Mouse (Mus musculus) liver, adult 2 months (tissue): ENCODE data around the gene Slc17a2. TPM values are rescaled to one million over a fixed set of nuclear protein-coding genes. Genes with fewer than 3 reads are reported as not detected.
A peak's percentile ranks its signal among the peaks of the same experiment; 100 is the strongest.
"Not testable (repeated sequence)": the region's sequence is repeated elsewhere in the genome, so short reads cannot be mapped to it uniquely, and the experiment has no call there.

ENCODE experiments used
- DNase-seq: peaks from one replicate; pipeline ENCODE4 v3.0.0-alpha.2; 2011; ENCODE audit warnings: low read depth, low spot score; ENCODE audit errors: extremely low read depth
- H3K27ac ChIP-seq: fragments of 200-500 bp; replicated peaks from 2 replicates; pipeline ENCODE4 v1.5.1; 2012; ENCODE audit warnings: low read depth, mild to moderate bottlenecking, control low read depth, inconsistent platforms, low read length; ENCODE audit not compliant: insufficient read depth
- H3K27me3 ChIP-seq: fragments of 200-500 bp; 2 replicates; pipeline ENCODE4 v1.6.1; 2012; ENCODE audit warnings: mild to moderate bottlenecking, moderate library complexity, low read length, inconsistent platforms; ENCODE audit not compliant: control insufficient read depth, insufficient read depth
- H3K36me3 ChIP-seq: fragments of 200-500 bp; 2 replicates; pipeline ENCODE4 v1.6.1; 2012; ENCODE audit warnings: low read length, inconsistent platforms; ENCODE audit not compliant: control insufficient read depth, insufficient read depth
- H3K4me1 ChIP-seq: fragments of 200-500 bp; 2 replicates; pipeline ENCODE4 v1.6.1; 2011; ENCODE audit warnings: low read length; ENCODE audit not compliant: control insufficient read depth, insufficient read depth
- H3K4me3 ChIP-seq: fragments of 200-500 bp; 2 replicates; pipeline ENCODE4 v1.5.1; 2011; ENCODE audit warnings: low read depth, mild to moderate bottlenecking, control low read depth, low read length, moderate library complexity; ENCODE audit not compliant: insufficient read depth
- H3K79me2 ChIP-seq: fragments of 200-500 bp; 2 replicates; pipeline ENCODE4 v1.6.1; 2012; ENCODE audit warnings: inconsistent platforms, mild to moderate bottlenecking, low read length, moderate library complexity; ENCODE audit not compliant: control insufficient read depth, insufficient read depth
- H3K9ac ChIP-seq: fragments of 200-500 bp; 2 replicates; pipeline ENCODE4 v1.6.1; 2012; ENCODE audit warnings: low read depth, mild to moderate bottlenecking, control low read depth, inconsistent platforms, low read length
- CTCF ChIP-seq: fragments of 200-500 bp; IDR thresholded peaks from 2 replicates; pipeline ENCODE4 v1.5.1; 2011; ENCODE audit warnings: low read depth, low read length, control low read depth
- POLR2A ChIP-seq: fragments of 200-500 bp; IDR thresholded peaks from 2 replicates; pipeline ENCODE4 v1.6.1; 2011; ENCODE audit warnings: low read length, control low read depth; ENCODE audit not compliant: insufficient read depth; ENCODE audit errors: extremely low read depth
- WGBS: fragments of 180-500 bp; shearing (Covaris S2); methylation state at CpG from one replicate; pipeline ENCODE4 v1.1.7; 2018; 5-methylcytosine and 5-hydroxymethylcytosine counted together
- polyA plus RNA-seq: library from polyadenylated mRNA; depleted of rRNA; stranded (reverse); fragments of >200 nt; gene quantifications from 2 replicates; pipeline ENCODE4 v1.2.3, GENCODE M21; 2012
- total RNA-seq: library from RNA; depleted of rRNA; stranded (reverse); fragments of >200 nt; gene quantifications from 2 replicates; pipeline ENCODE4 v1.2.3, GENCODE M21; 2014

The Slc17a2 gene
- total and polyA plus RNA-seq, 2 experiments, result 175 to 189 TPM

DNA sequence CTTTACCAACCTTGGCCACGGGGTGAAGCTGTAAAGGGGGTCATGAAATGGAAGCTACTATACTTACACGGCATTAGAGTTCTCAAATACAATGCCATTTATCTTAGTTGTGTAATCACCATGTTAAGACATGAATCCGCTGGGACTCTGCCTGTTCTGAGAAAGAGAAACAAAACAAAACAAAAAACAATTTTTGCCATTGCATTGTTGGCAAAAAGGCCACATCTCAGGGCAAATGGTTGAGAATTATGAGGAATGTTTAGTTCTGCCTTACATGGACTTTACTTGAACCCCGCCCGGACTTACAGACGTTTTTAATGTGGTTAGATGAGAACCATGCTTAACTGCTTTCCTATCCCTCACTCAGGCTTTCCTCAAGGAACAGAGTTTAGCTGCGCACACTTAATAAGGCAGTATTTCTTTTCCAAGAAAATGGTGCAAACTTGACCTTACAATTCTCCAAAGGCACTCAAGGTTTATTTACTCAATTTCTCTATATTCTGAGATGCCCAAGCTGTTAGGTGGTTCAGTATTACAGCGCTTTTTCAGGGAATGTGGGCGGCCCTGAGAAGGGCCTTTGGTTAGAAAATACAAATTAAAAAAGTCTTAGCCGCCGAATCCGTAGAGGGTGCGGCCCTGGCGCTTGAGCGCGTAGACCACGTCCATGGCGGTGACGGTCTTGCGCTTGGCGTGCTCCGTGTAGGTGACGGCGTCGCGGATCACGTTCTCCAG lies 46.4 kb upstream of the Slc17a2 start:
- Histone ChIP-seq H3K9ac (peak overlapping the region; percentile 43; the same call in 1 of the 2 replicates), H3K79me2 (no peaks in the 10 kb centered on the region), H3K4me1 (peaks cover 11% of the 10 kb centered on the region; the same call in 1 of the 2 replicates), H3K27ac (no peak overlapping the region), H3K4me3 (peak overlapping the region; percentile 67; the same call in 1 of the 2 replicates), H3K36me3 (no peaks in the 10 kb centered on the region), H3K27me3 (no peaks in the 10 kb centered on the region)
- TF ChIP-seq POLR2A (no peak), CTCF (no peak)
- DNase-seq, result no peak
- WGBS, result 5% methylated on average over 25 of the region's 27 CpGs

DNA sequence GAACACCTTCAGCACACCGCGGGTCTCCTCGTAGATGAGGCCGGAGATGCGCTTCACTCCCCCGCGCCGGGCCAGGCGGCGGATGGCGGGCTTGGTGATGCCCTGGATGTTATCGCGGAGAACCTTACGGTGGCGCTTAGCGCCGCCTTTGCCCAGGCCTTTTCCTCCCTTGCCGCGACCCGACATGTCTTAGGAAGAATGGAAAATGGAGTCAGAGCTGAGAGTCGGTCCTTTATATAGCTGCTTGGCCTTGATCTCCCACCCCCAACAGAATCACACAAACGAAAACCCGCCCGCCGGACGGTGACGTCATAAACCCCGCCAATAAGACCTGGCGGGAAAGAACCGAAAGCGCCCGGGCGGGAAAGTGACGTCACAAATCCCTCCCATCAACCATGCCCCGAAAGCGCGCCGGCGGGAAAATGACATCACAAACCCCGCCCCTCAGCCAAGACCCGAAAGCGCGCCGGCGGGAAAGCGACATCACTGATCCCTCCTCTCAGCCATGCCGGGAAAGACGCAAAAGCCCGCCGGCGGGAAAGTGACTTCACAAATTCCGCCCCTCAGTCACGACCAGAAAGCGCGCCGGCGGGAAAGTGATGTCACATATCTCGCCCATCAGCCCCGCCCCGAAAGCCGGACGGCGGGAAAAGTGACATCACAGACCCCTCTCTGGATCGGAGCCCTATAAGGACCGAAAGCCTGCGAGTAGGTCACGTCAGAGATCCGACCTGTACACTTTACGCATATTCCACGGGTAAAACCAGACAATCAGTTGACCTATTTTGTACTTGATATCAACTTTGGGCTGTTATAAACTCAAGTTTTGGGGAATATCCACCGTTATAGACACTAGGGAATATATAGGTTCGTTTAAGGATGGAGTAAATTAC lies 45.6 kb upstream of the Slc17a2 start, which contains the start of gene Hist1h4a:
TSS of gene Hist1h4a (minus strand) at position 259 of the 893 bp plus-strand sequence.
- under 1% methylated on average over 67 of the region's 72 CpGs for WGBS
- Histone ChIP-seq H3K9ac (peak within 1 kb of the TSS; percentile 72), H3K4me3 (peak within 1 kb of the TSS; percentile 67), H3K4me1 (peaks cover 11% of the 10 kb centered on the region; the same call in 1 of the 2 replicates), H3K27ac (peak within 1 kb of the TSS; percentile 62; the same call in 1 of the 2 replicates), H3K79me2 (no peaks in the 10 kb centered on the region), H3K36me3 (no peaks in the 10 kb centered on the region), H3K27me3 (no peaks in the 10 kb centered on the region)
- peak; percentile 87 for DNase-seq
- TF ChIP-seq CTCF (no peak), POLR2A (peak; percentile 64; the same call in 1 of the 2 replicates)

DNA sequence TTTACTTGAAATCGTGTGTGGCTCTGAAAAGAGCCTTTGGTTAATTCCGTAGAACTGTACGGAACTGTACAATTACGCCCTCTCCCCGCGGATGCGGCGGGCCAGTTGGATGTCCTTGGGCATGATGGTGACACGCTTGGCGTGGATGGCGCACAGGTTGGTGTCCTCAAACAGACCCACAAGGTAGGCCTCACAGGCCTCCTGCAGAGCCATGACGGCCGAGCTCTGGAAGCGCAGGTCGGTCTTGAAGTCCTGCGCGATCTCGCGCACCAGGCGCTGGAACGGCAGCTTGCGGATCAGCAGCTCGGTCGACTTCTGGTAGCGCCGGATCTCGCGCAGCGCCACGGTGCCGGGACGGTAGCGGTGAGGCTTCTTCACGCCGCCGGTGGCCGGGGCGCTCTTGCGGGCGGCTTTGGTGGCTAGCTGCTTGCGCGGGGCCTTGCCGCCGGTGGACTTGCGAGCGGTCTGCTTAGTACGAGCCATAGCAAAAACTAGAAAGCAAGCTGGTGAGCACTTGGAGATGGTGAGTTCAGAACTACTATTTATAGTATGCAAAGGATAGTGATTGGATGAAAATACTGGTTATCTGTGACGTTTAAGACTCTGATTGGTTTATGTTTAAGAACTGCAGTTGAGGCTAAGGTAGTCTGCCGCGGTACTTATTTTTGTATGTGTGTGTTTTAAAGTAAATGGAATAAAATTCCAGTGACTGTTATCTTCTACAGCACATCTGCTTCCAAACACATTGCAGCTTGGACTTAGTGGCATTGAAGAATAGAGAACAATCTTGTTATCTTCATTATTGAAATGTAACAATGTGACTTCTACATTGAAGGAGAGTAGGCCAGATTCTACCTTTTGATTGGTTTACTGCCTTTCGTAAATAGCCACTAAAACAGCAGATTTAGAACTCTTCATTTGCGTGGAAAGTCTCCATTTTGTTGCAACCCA lies 44.6 kb upstream of the Slc17a2 start, which contains the start of gene Hist1h3a:
TSS of gene Hist1h3a (minus strand) at position 516 of the 951 bp plus-strand sequence.
- Histone ChIP-seq H3K9ac (peak within 1 kb of the TSS; percentile 72), H3K4me1 (peaks cover 17% of the 10 kb centered on the region; the same call in 1 of the 2 replicates), H3K4me3 (peak within 1 kb of the TSS; percentile 66), H3K27ac (peak within 1 kb of the TSS; percentile 65)
- peak; percentile 96 for DNase-seq
- not testable (repeated sequence) for H3K79me2 ChIP-seq, H3K36me3 ChIP-seq, H3K27me3 ChIP-seq
- WGBS, result under 1% methylated on average over 45 of the region's 52 CpGs
- TF ChIP-seq POLR2A, result 0 out of 2 replicates have a peak, but pooled peaks have one; percentile 73

DNA sequence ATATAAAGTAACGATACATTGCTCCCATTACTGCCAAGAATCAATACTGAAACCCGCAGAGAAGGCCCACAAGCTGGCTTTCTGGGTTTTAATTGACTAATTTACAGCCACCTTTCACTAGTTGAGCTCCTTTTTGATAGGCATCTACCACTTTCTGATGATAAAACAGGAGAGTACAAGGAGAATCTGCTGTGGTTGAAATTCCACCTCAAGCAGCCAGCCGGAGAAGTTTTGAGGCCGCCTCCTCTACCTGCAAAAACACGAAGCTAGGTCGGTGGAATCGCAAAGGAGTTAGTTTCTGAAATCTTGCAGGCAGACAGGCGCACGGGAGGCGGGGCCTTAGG lies 43.6 kb upstream of the Slc17a2 start:
- no peak overlapping the region for H3K4me3 ChIP-seq
- H3K79me2 ChIP-seq, result no peaks in the 10 kb centered on the region
- H3K4me1 ChIP-seq, result peaks cover 14% of the 10 kb centered on the region; the same call in 1 of the 2 replicates
- H3K36me3 ChIP-seq, result no peaks in the 10 kb centered on the region
- DNase-seq, result no peak
- H3K27ac ChIP-seq, result peak overlapping the region; percentile 65
- TF ChIP-seq CTCF (no peak), POLR2A (no peak)
- H3K9ac ChIP-seq, result peak overlapping the region; percentile 33; the same call in 1 of the 2 replicates
- WGBS, result under 1% methylated on average over 10 of the region's 10 CpGs
- no peaks in the 10 kb centered on the region for H3K27me3 ChIP-seq
